Mouse (Mus musculus) stomach, embryonic 14.5 days (tissue): ENCODE measurements around the gene Myh7. TPM values are rescaled to one million over a fixed set of nuclear protein-coding genes. Genes with fewer than 3 reads are reported as not detected.
A peak's percentile ranks its signal among the peaks of the same experiment; 100 is the strongest.

Source experiments
- ATAC-seq: fragments of 200-750 bp; cut with Nextera tagmentation; 2 replicates; pipeline ENCODE4 v1.8.0; 2017; ENCODE audit warnings: low read depth, moderate TSS enrichment; ENCODE audit not compliant: insufficient number of reproducible peaks, insufficient read depth, low FRiP score
- H3K27ac ChIP-seq: fragments of 300-500 bp; sonication (generic); 2 replicates; pipeline ENCODE4 v1.5.1; 2014; ENCODE audit warnings: mild to moderate bottlenecking, low read length, moderate library complexity, mixed read lengths
- H3K27me3 ChIP-seq: fragments of 300-500 bp; sonication (generic); 2 replicates; pipeline ENCODE4 v1.6.1; 2014; ENCODE audit warnings: low read length, control low read depth, mixed read lengths; ENCODE audit not compliant: control insufficient read depth, insufficient read depth
- H3K36me3 ChIP-seq: fragments of 300-500 bp; sonication (generic); 2 replicates; pipeline ENCODE4 v1.6.1; 2014; ENCODE audit warnings: mild to moderate bottlenecking, control low read depth, low read length, moderate library complexity, mixed read lengths; ENCODE audit not compliant: control insufficient read depth, insufficient read depth
- H3K4me1 ChIP-seq: fragments of 300-500 bp; sonication (generic); 2 replicates; pipeline ENCODE4 v1.6.1; 2014; ENCODE audit warnings: low read length, control low read depth, mixed read lengths; ENCODE audit not compliant: control insufficient read depth, insufficient read depth
- H3K4me2 ChIP-seq: fragments of 300-500 bp; sonication (generic); replicated peaks from 2 replicates; pipeline ENCODE4 v1.6.1; 2014; ENCODE audit warnings: low read depth, low read length, control low read depth
- H3K4me3 ChIP-seq: fragments of 300-500 bp; sonication (generic); 2 replicates; pipeline ENCODE4 v1.5.1; 2014; ENCODE audit warnings: low read depth, low read length, control low read depth
- H3K9ac ChIP-seq: fragments of 300-500 bp; sonication (generic); replicated peaks from 2 replicates; pipeline ENCODE4 v1.6.1; 2014; ENCODE audit warnings: low read depth, mild to moderate bottlenecking, control low read depth, low read length, moderate library complexity, mixed read lengths
- H3K9me3 ChIP-seq: fragments of 300-500 bp; sonication (generic); 2 replicates; pipeline ENCODE4 v1.6.1; 2016; ENCODE audit warnings: low read depth, low read length, control low read depth; ENCODE audit not compliant: control insufficient read depth
- WGBS: fragments of 180-500 bp; shearing (Covaris S2); extraction: QIAGEN DNeasy Blood & Tissue Kit; methylation state at CpG from one replicate; pipeline ENCODE4 v1.1.7; 2014; 5-methylcytosine and 5-hydroxymethylcytosine counted together
- polyA plus RNA-seq: library from polyadenylated mRNA; unstranded; fragments of >200 nt; fragmentation: Nextera tagmentation; extraction: Ambion mirVana; gene quantifications from 2 replicates; pipeline ENCODE4 v1.2.1, GENCODE M21; 2014

The Myh7 gene
- polyA plus RNA-seq, 1 experiment from 2014 or later, result 5.9 TPM

DNA sequence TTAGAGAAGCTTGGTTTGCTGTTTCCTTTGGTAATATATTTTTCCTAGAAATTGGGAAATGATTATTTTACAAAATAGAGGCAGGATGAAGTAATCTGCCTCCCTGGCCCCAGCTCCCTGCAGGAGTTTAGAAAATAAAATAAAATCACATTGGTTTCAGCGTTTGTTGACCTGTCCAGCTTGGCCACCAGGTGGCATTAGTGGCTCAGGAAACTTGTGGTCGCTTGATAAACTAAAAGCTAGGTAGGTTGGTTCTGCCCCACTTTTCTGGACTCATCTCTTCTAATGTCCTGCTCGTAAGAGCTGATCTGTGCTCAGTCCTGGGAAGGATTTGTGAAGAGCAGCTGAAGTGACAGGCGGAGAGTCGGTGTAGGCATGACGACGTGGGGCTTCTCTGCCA, 29.8 kb upstream of the Myh7 start:
- 64% methylated on average over 7 of the region's 7 CpGs for WGBS
- no peak for ATAC-seq

DNA sequence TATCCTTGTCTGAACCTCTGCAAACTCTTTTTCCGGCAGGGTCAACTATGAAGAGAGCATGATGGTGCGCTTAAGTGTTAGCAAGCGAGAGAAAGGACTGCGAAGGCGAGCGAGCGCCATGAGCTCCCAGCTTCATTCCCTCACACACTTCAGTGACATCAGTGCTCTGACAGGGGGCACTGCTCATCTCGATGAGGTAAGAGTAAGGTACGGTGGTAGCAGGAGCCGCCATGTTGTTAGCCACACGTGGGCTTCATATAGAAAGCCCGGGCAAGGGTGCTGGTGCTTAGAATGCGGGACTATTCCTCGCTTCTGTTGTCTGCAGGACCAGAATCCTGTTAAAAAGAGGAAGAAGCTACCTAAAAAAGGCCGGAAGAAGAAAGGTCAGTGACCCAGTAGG, 28.6 kb upstream of the Myh7 start:
- H3K27ac ChIP-seq, result no peak overlapping the region
- no peaks in the 10 kb centered on the region for H3K27me3 ChIP-seq
- 0 out of 2 replicates have a peak, but pooled peaks cover 3% of the 10 kb centered on the region for H3K4me1 ChIP-seq
- no peaks in the 10 kb centered on the region for H3K9me3 ChIP-seq
- no peak overlapping the region for H3K9ac ChIP-seq
- H3K4me3 ChIP-seq, result no peak overlapping the region
- H3K4me2 ChIP-seq, result no peak overlapping the region
- ATAC-seq, result no peak
- peaks cover 41% of the 10 kb centered on the region for H3K36me3 ChIP-seq
- WGBS, result 91% methylated on average over 15 of the region's 15 CpGs

More for the DNA sequence above, 29.8 kb upstream of the Myh7 start:
- H3K36me3 ChIP-seq, result peaks cover 36% of the 10 kb centered on the region
- no peak overlapping the region for H3K4me2 ChIP-seq
- H3K27ac ChIP-seq, result no peak overlapping the region
- no peak overlapping the region for H3K9ac ChIP-seq
- no peak overlapping the region for H3K4me3 ChIP-seq
- no peaks in the 10 kb centered on the region for H3K27me3 ChIP-seq
- H3K4me1 ChIP-seq, result peaks cover 12% of the 10 kb centered on the region
- no peaks in the 10 kb centered on the region for H3K9me3 ChIP-seq

- H3K4me2 ChIP-seq, result no peak overlapping the region
- H3K4me1 ChIP-seq, result no peaks in the 10 kb centered on the region
- no peaks in the 10 kb centered on the region for H3K9me3 ChIP-seq
- WGBS, result 92% methylated on average over 9 of the region's 9 CpGs
- H3K27me3 ChIP-seq, result no peaks in the 10 kb centered on the region
- ATAC-seq, result no peak
- peaks cover 45% of the 10 kb centered on the region for H3K36me3 ChIP-seq
- no peak overlapping the region for H3K4me3 ChIP-seq
- no peak overlapping the region for H3K9ac ChIP-seq
- H3K27ac ChIP-seq, result no peak overlapping the region
Measured at GRCm38 (mm10) chr14:55020394-55020793, 26.0 kb upstream of the Myh7 start.

- Histone ChIP-seq H3K4me3 (no peak overlapping the region), H3K9ac (no peak overlapping the region), H3K9me3 (no peaks in the 10 kb centered on the region), H3K4me2 (no peak overlapping the region), H3K36me3 (peaks cover 24% of the 10 kb centered on the region), H3K4me1 (no peaks in the 10 kb centered on the region), H3K27me3 (no peaks in the 10 kb centered on the region), H3K27ac (no peak overlapping the region)
- no peak for ATAC-seq
- WGBS, result 92% methylated on average over 16 of the region's 16 CpGs
Measured at GRCm38 (mm10) chr14:55016876-55017275, 22.4 kb upstream of the Myh7 start.

GRCm38 (mm10) chr14:55015767-55016111, 21.3 kb upstream of the Myh7 start:
- Histone ChIP-seq H3K27ac (peak overlapping the region; percentile 56; the same call in 1 of the 2 replicates), H3K27me3 (no peaks in the 10 kb centered on the region), H3K9ac (peak overlapping the region; percentile 62), H3K4me2 (peak overlapping the region; percentile 76), H3K36me3 (peaks cover 13% of the 10 kb centered on the region), H3K9me3 (no peaks in the 10 kb centered on the region), H3K4me1 (no peaks in the 10 kb centered on the region), H3K4me3 (peak overlapping the region; percentile 72)
- peak; percentile 23; the same call in 1 of the 2 replicates for ATAC-seq
- WGBS, result under 1% methylated on average over 17 of the region's 17 CpGs

GRCm38 (mm10) chr14:55014991-55015766, 20.8 kb upstream of the Myh7 start, which contains the start of gene Ngdn:
TSS of gene Ngdn (plus strand) at chr14:55015454.
- Histone ChIP-seq H3K4me3 (peak within 1 kb of the TSS; percentile 72), H3K27ac (peak within 1 kb of the TSS; percentile 92), H3K27me3 (no peaks in the 10 kb centered on the region), H3K4me1 (no peaks in the 10 kb centered on the region), H3K9ac (peak within 1 kb of the TSS; percentile 62), H3K9me3 (no peaks in the 10 kb centered on the region), H3K36me3 (peaks cover 10% of the 10 kb centered on the region), H3K4me2 (peak within 1 kb of the TSS; percentile 76)
- ATAC-seq, result peak; percentile 96
- under 1% methylated on average over 36 of the region's 36 CpGs for WGBS

DNA sequence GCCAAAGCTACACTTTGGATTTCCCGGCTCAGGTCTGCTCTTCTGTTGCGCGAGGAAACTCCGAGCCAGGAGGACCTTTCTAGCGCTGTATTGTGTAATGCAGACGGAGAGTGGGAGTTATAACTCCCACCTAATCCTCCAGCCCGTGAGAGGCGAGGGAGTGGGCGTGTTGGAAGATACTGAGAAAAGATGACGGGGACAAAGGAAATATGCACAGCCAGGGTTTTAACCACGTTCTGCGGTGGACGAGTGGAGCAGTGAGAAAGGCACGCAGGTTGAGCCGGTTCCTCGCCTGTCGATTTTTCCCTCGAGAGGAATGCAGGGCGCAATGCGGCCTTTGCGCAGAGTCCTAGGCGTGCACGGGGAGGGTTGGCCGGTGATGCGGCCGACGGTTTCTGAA, 20.2 kb upstream of the Myh7 start:
- Histone ChIP-seq H3K27ac (peak overlapping the region; percentile 92), H3K4me2 (peak overlapping the region; percentile 49), H3K4me3 (peak overlapping the region; percentile 36), H3K9ac (peak overlapping the region; percentile 45), H3K9me3 (no peaks in the 10 kb centered on the region), H3K4me1 (no peaks in the 10 kb centered on the region), H3K36me3 (peaks cover 10% of the 10 kb centered on the region), H3K27me3 (no peaks in the 10 kb centered on the region)
- peak; percentile 60 for ATAC-seq
- 0% methylated on average over 27 of the region's 27 CpGs for WGBS

DNA sequence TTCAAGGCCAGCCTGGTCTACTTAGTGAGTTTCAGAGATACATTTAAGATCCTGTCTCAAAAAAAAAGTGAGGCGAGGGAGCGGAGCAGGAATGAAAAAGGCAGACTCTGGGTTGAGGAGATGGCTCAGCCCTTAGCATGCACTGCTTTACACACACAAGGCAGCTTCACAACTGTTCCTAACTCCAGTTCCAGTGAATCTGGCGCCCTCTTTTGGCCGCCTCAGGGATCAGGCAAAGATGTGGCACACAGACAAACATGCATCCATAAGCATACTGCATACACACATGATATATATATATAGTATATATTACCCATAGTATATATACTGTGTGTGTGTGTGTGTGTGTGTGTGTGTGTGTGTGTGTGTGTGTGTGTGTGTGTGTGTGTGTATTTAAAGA, 16.7 kb upstream of the Myh7 start:
- no peaks in the 10 kb centered on the region for H3K36me3 ChIP-seq
- no peak overlapping the region for H3K4me2 ChIP-seq
- no peaks in the 10 kb centered on the region for H3K27me3 ChIP-seq
- no peaks in the 10 kb centered on the region for H3K9me3 ChIP-seq
- no peak overlapping the region for H3K9ac ChIP-seq
- no peaks in the 10 kb centered on the region for H3K4me1 ChIP-seq
- no peak overlapping the region for H3K4me3 ChIP-seq
- no peak overlapping the region for H3K27ac ChIP-seq
- ATAC-seq, result no peak
- 66% methylated on average over 4 of the region's 4 CpGs for WGBS

- H3K4me1 ChIP-seq, result no peaks in the 10 kb centered on the region
- no peak overlapping the region for H3K4me2 ChIP-seq
- WGBS, result 77% methylated on average over 8 of the region's 8 CpGs
- ATAC-seq, result no peak
- no peak overlapping the region for H3K27ac ChIP-seq
- H3K27me3 ChIP-seq, result no peaks in the 10 kb centered on the region
- H3K4me3 ChIP-seq, result no peak overlapping the region
- H3K9me3 ChIP-seq, result no peaks in the 10 kb centered on the region
- H3K36me3 ChIP-seq, result no peaks in the 10 kb centered on the region
- no peak overlapping the region for H3K9ac ChIP-seq
Measured at GRCm38 (mm10) chr14:55008417-55008816, 14.0 kb upstream of the Myh7 start.
